Mouse (Mus musculus) lung, embryonic 15.5 days (tissue): ENCODE measurements around the gene Urm1. TPM values are rescaled to one million over a fixed set of nuclear protein-coding genes. Genes with fewer than 3 reads are reported as not detected.
A peak's percentile ranks its signal among the peaks of the same experiment; 100 is the strongest.

Experiments used
- ATAC-seq: fragments of 200-750 bp; cut with Nextera tagmentation; 2 replicates; pipeline ENCODE4 v1.8.0; 2017; ENCODE audit warnings: moderate number of reproducible peaks, borderline replicate concordance; ENCODE audit not compliant: low FRiP score, low TSS enrichment; ENCODE audit errors: extremely low read depth
- H3K27ac ChIP-seq: fragments of 300-500 bp; sonication (generic); 2 replicates; pipeline ENCODE4 v1.5.1; 2015; ENCODE audit warnings: moderate library complexity, mild to moderate bottlenecking, inconsistent platforms
- H3K27me3 ChIP-seq: fragments of 300-500 bp; sonication (generic); 2 replicates; pipeline ENCODE4 v1.6.1; 2015; ENCODE audit warnings: inconsistent platforms
- H3K36me3 ChIP-seq: fragments of 300-500 bp; sonication (generic); 2 replicates; pipeline ENCODE4 v1.6.1; 2015; ENCODE audit warnings: inconsistent platforms
- H3K4me1 ChIP-seq: fragments of 300-500 bp; sonication (generic); 2 replicates; pipeline ENCODE4 v1.6.1; 2015; ENCODE audit warnings: inconsistent platforms
- H3K4me2 ChIP-seq: fragments of 300-500 bp; sonication (generic); 2 replicates; pipeline ENCODE4 v1.6.1; 2015; ENCODE audit warnings: inconsistent platforms, mild to moderate bottlenecking, moderate library complexity
- H3K4me3 ChIP-seq: fragments of 300-500 bp; sonication (generic); 2 replicates; pipeline ENCODE4 v1.5.1; 2015; ENCODE audit warnings: mild to moderate bottlenecking, inconsistent platforms
- H3K9ac ChIP-seq: fragments of 300-500 bp; sonication (generic); 2 replicates; pipeline ENCODE4 v1.6.1; 2015; ENCODE audit warnings: inconsistent platforms
- H3K9me3 ChIP-seq: fragments of 300-500 bp; sonication (generic); 2 replicates; pipeline ENCODE4 v1.6.1; 2016; ENCODE audit warnings: inconsistent platforms
- WGBS: fragments of 180-500 bp; shearing (Covaris S2); methylation state at CpG from one replicate; pipeline ENCODE4 v1.1.7; 2015; 5-methylcytosine and 5-hydroxymethylcytosine counted together
- polyA plus RNA-seq: library from polyadenylated mRNA; unstranded; fragments of >200 nt; fragmentation: Nextera tagmentation; extraction: Ambion mirVana; gene quantifications from 2 replicates; pipeline ENCODE4 v1.2.1, GENCODE M21; 2015

The Urm1 gene
- polyA plus RNA-seq, 1 experiment from 2014 or later, result 27.2 TPM

DNA sequence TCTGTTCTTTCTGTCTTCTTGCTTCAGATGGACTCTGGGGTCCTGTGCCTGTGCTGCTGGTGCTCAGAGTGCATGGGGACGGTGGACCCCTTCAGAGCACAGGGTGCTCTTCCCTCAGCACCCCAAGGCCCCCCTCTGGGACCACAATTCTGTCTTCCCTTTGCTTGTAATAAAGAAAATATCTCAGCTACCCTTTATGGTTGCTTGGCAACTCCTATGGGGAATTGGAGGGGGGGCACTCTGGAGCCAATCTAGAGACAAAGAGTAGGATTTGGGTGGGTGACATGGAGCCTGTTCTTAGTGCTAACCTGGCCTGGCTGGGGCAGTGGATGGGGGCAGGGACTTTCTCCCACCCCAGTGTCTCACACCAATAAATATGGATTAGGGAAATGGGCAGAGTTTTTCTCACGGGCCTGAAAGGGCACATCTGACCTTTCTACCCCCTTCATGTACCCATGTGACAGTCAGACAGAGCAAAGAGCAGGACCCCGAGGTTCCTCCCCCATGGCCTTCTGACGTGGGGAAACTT, 33.1 kb downstream of the Urm1 start:
- Histone ChIP-seq H3K9ac (no peak overlapping the region), H3K9me3 (no peaks in the 10 kb centered on the region), H3K4me2 (no peak overlapping the region), H3K4me3 (no peak overlapping the region), H3K27ac (no peak overlapping the region), H3K4me1 (no peaks in the 10 kb centered on the region), H3K27me3 (peaks cover 17% of the 10 kb centered on the region; the same call in 1 of the 2 replicates), H3K36me3 (no peaks in the 10 kb centered on the region)
- WGBS, result 46% methylated on average over 4 of the region's 4 CpGs
- ATAC-seq, result no peak

- Histone ChIP-seq H3K27ac (no peak overlapping the region), H3K4me3 (no peak overlapping the region), H3K27me3 (peaks cover 14% of the 10 kb centered on the region; the same call in 1 of the 2 replicates), H3K4me2 (no peak overlapping the region), H3K36me3 (no peaks in the 10 kb centered on the region), H3K9ac (no peak overlapping the region), H3K9me3 (no peaks in the 10 kb centered on the region), H3K4me1 (no peaks in the 10 kb centered on the region)
- no peak for ATAC-seq
- WGBS, result 52% methylated on average over 5 of the region's 5 CpGs
These were observed 33.9 kb downstream of the Urm1 start for GRCm38 (mm10) chr2:29853736-29854135.

GRCm38 (mm10) chr2:29855585-29856210, 35.8 kb downstream of the Urm1 start:
- Histone ChIP-seq H3K27ac (no peak overlapping the region), H3K4me1 (no peaks in the 10 kb centered on the region), H3K4me2 (no peak overlapping the region), H3K9ac (no peak overlapping the region), H3K27me3 (peaks cover 14% of the 10 kb centered on the region; the same call in 1 of the 2 replicates), H3K36me3 (no peaks in the 10 kb centered on the region), H3K9me3 (no peaks in the 10 kb centered on the region), H3K4me3 (no peak overlapping the region)
- WGBS, result 66% methylated on average over 10 of the region's 10 CpGs
- ATAC-seq, result no peak

DNA sequence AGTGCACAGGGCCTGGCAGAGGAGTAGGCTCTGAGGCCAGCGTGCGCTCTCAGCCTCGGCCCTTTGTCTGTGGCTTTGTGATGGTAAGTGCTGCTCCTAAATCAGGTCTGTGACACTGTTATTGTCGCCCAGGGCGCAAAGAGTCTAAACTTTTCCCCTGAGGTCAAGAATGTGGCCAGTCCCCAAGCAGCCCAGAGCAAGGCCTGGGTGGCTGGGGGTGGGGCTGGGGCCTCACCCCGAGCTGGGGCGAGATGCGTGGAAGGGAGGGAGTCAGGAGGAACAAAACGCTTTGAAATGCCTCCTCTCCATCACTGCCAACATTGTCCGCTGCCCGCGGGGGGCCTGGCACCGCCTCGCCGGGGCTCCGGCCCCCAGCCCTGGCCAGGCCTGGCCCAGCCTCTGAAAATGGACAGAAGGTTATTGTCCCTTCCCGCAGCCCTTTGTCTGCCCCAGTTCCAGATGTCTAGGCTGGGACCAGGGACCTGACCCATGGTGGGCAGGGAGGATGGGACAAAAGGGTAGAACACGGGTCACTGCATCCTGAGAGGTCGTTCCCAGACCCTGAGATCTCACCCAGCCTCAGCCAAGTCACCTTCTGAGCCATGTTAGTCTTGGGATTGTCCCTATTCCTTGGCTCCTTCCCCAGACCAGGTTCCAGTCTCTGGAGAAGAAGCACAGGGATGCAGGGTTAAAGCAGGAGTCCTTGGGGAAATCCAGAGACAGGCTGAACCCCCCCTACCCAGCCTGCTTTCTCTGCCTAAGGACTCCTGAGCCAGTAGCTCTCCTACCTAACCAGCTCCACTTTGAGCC, 36.8 kb downstream of the Urm1 start:
- Histone ChIP-seq H3K4me2 (no peak overlapping the region), H3K27ac (no peak overlapping the region), H3K9me3 (no peaks in the 10 kb centered on the region), H3K27me3 (peaks cover 14% of the 10 kb centered on the region; the same call in 1 of the 2 replicates), H3K4me1 (no peaks in the 10 kb centered on the region), H3K36me3 (no peaks in the 10 kb centered on the region), H3K9ac (no peak overlapping the region), H3K4me3 (no peak overlapping the region)
- 23% methylated on average over 19 of the region's 19 CpGs for WGBS
- no peak for ATAC-seq

DNA sequence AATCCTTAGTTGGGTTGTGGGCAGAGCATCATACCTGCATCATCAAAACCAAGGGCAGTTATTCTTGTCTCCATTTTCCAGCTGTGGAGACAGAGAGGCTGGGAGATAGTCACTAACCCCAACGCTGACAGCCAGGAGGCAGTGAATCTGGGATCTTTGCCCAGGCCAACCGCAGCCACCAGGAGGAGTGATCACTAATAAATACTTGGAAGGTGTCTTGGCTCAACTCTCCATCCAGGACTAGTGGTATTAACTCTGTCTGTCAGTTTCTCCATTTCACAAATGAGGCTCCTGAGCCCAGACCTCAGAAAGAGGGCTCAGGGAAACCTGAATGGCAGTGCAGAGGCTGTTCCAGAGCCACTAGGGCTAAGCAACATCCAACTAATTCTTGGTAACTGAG, 37.5 kb downstream of the Urm1 start:
- Histone ChIP-seq H3K27ac (no peak overlapping the region), H3K4me1 (no peaks in the 10 kb centered on the region), H3K9me3 (no peaks in the 10 kb centered on the region), H3K4me2 (no peak overlapping the region), H3K27me3 (peaks cover 14% of the 10 kb centered on the region; the same call in 1 of the 2 replicates), H3K4me3 (no peak overlapping the region), H3K9ac (no peak overlapping the region), H3K36me3 (no peaks in the 10 kb centered on the region)
- 39% methylated on average over 2 of the region's 2 CpGs for WGBS
- no peak for ATAC-seq

- no peak overlapping the region for H3K4me2 ChIP-seq
- 70% methylated on average over 5 of the region's 5 CpGs for WGBS
- no peaks in the 10 kb centered on the region for H3K9me3 ChIP-seq
- H3K27ac ChIP-seq, result no peak overlapping the region
- peaks cover 14% of the 10 kb centered on the region; the same call in 1 of the 2 replicates for H3K27me3 ChIP-seq
- no peak overlapping the region for H3K4me3 ChIP-seq
- no peaks in the 10 kb centered on the region for H3K36me3 ChIP-seq
- H3K9ac ChIP-seq, result no peak overlapping the region
- no peaks in the 10 kb centered on the region for H3K4me1 ChIP-seq
- ATAC-seq, result no peak
These were observed 38.1 kb downstream of the Urm1 start for GRCm38 (mm10) chr2:29857967-29858366.

DNA sequence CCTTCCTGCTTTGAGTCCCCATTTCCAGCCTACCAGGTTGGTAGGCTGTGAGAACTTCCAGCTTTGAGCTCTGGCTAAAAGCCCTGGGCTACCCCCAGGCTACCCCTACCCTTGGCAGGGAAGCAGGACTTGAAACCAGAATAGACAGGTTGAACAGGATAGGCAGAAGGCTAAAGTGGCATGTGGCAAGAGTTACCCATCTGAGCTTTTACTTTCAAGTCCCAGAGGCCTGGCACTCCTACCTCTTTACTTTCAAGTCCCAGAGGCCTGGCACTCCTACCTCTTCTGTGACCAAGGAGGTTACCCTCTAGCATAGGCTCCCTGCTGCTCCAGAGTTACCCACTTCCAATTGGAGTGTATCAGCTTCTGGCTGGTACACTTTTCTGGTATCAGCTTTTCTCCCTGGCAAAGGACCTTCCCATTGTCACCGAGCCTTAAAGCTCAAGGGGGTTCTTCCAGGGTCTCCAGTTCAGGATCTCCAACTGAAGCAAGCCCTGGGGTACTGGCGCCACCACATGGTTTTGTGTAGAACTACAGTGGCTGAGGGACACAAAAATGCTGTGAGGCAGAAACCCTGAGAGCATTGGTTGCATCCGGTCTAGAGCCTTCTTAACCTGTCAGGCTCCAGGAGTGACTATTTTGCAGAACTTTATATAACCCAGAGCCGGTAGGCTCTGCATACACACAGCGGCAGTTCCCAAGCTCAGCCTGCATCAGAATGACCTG, 39.0 kb downstream of the Urm1 start:
- no peak for ATAC-seq
- no peaks in the 10 kb centered on the region for H3K36me3 ChIP-seq
- H3K9ac ChIP-seq, result no peak overlapping the region
- no peak overlapping the region for H3K4me2 ChIP-seq
- H3K27ac ChIP-seq, result no peak overlapping the region
- no peaks in the 10 kb centered on the region for H3K9me3 ChIP-seq
- H3K4me3 ChIP-seq, result no peak overlapping the region
- H3K27me3 ChIP-seq, result peaks cover 14% of the 10 kb centered on the region; the same call in 1 of the 2 replicates
- 12% methylated on average over 5 of the region's 5 CpGs for WGBS
- H3K4me1 ChIP-seq, result no peaks in the 10 kb centered on the region

GRCm38 (mm10) chr2:29865125-29865524, 45.2 kb downstream of the Urm1 start:
- WGBS, result 75% methylated on average over 4 of the region's 4 CpGs
- ATAC-seq, result no peak
- H3K4me2 ChIP-seq, result no peak overlapping the region

DNA sequence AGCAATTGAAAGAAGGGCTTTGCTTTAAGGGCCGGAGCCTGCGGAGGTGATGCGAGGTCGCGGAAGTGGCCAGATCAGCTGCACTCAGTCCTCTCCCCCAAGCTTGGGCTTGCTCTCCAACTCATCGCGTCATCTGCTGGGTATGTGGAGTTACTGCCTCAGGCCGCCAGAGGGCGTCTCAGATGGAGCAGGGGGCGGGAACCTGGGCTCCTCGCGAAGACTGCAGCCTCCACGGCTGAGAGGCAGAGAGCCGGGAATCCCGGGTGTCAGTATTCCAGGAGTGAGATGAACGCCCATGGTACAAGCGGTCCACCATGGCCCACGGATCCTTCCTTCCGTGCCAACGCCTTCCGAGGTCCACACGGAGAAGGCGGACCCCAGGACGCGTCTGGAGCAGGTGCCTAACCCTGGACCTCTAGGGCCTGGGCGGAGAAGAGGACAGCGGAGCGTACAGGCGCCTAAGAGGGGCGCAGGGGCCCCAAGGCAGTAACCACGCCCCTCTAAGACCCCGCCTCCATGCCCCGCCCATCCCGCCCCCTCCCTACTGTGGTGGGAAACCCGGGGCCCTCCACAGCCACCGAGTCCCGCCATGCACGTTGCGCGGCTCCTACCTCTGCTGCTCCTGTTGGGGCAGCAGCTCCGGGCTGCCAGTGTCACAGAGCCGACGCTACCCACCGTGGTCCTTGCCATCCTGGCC, 49.2 kb downstream of the Urm1 start, which contains the start of gene Cercam:
Cercam (plus strand) TSS at position 216 of the 697 bp plus-strand sequence.
- 0 out of 2 replicates have a peak, but pooled peaks cover 3% of the 10 kb centered on the region for H3K27me3 ChIP-seq
- H3K4me2 ChIP-seq, result peak within 1 kb of the TSS; percentile 97
- peak within 1 kb of the TSS; percentile 55 for H3K4me3 ChIP-seq
- under 1% methylated on average over 43 of the region's 44 CpGs for WGBS
- peaks cover 11% of the 10 kb centered on the region for H3K4me1 ChIP-seq
- H3K9ac ChIP-seq, result peak within 1 kb of the TSS; percentile 63
- ATAC-seq, result peak; percentile 87
- peak within 1 kb of the TSS; percentile 68 for H3K27ac ChIP-seq
- no peaks in the 10 kb centered on the region for H3K9me3 ChIP-seq
- no peaks in the 10 kb centered on the region for H3K36me3 ChIP-seq

More at GRCm38 (mm10) chr2:29865125-29865524, 45.2 kb downstream of the Urm1 start:
- H3K9me3 ChIP-seq, result no peaks in the 10 kb centered on the region
- H3K4me3 ChIP-seq, result no peak overlapping the region
- no peak overlapping the region for H3K9ac ChIP-seq
- no peaks in the 10 kb centered on the region for H3K36me3 ChIP-seq
- H3K27ac ChIP-seq, result no peak overlapping the region
- 0 out of 2 replicates have a peak, but pooled peaks cover 3% of the 10 kb centered on the region for H3K27me3 ChIP-seq
- peaks cover 7% of the 10 kb centered on the region for H3K4me1 ChIP-seq

- peak; percentile 46; the same call in 1 of the 2 replicates for ATAC-seq
- Histone ChIP-seq H3K4me1 (peaks cover 11% of the 10 kb centered on the region), H3K36me3 (no peaks in the 10 kb centered on the region), H3K9ac (peak overlapping the region; percentile 63), H3K4me2 (peak overlapping the region; percentile 97), H3K27me3 (0 out of 2 replicates have a peak, but pooled peaks cover 3% of the 10 kb centered on the region), H3K9me3 (no peaks in the 10 kb centered on the region), H3K4me3 (peak overlapping the region; percentile 55), H3K27ac (peak overlapping the region; percentile 68)
- WGBS, result 8% methylated on average over 17 of the region's 17 CpGs
These were observed 50.0 kb downstream of the Urm1 start for GRCm38 (mm10) chr2:29869646-29870451.
